Mouse (Mus musculus) erythroblast, embryonic 14.5 days (primary cell): ENCODE results near the gene Tulp2.

Experiments used
- GATA1 ChIP-seq: IDR thresholded peaks from 2 replicates; pipeline ENCODE4 v1.6.1; 2012; ENCODE audit warnings: low read length, inconsistent platforms, mixed read lengths
- TAL1 ChIP-seq: IDR thresholded peaks from 3 replicates; pipeline ENCODE4 v1.6.1; 2012; ENCODE audit warnings: low read length, inconsistent platforms, mixed read lengths

- TF ChIP-seq GATA1 (no peak), TAL1 (no peak)
Observed at GRCm38 (mm10) chr7:45498427-45498826, 16.8 kb downstream of the Tulp2 start.
